Mouse (Mus musculus) forebrain, embryonic 12.5 days (tissue): Measurements from ENCODE around the gene Tctex1d2. TPM values are rescaled to one million over a fixed set of nuclear protein-coding genes. Genes with fewer than 3 reads are reported as not detected.

Source experiments
- ATAC-seq: fragments of 200-750 bp; cut with Nextera tagmentation; 2 replicates; pipeline ENCODE4 v1.8.0; 2017; ENCODE audit warnings: moderate TSS enrichment; ENCODE audit not compliant: low FRiP score
- H3K27ac ChIP-seq: fragments of 300-500 bp; sonication (generic); 2 replicates; pipeline ENCODE4 v1.5.1; 2016; ENCODE audit warnings: mild to moderate bottlenecking
- H3K27me3 ChIP-seq: fragments of 300-500 bp; sonication (generic); 2 replicates; pipeline ENCODE4 v1.6.1; 2016; ENCODE audit warnings: mild to moderate bottlenecking
- H3K36me3 ChIP-seq: fragments of 300-500 bp; sonication (generic); replicated peaks from 2 replicates; pipeline ENCODE4 v1.6.1; 2016; ENCODE audit warnings: mild to moderate bottlenecking
- H3K4me1 ChIP-seq: fragments of 300-500 bp; sonication (generic); 2 replicates; pipeline ENCODE4 v1.6.1; 2016
- H3K4me2 ChIP-seq: fragments of 300-500 bp; sonication (generic); 2 replicates; pipeline ENCODE4 v1.6.1; 2016; ENCODE audit warnings: mild to moderate bottlenecking, moderate library complexity
- H3K4me3 ChIP-seq: fragments of 300-500 bp; sonication (generic); replicated peaks from 2 replicates; pipeline ENCODE4 v1.5.1; 2016; ENCODE audit warnings: mild to moderate bottlenecking
- H3K9ac ChIP-seq: fragments of 300-500 bp; sonication (generic); 2 replicates; pipeline ENCODE4 v1.6.1; 2016; ENCODE audit warnings: mild to moderate bottlenecking
- H3K9me3 ChIP-seq: fragments of 300-500 bp; sonication (generic); 2 replicates; pipeline ENCODE4 v1.6.1; 2016
- WGBS: fragments of 180-500 bp; shearing (Covaris S2); methylation state at CpG from one replicate; pipeline ENCODE4 v1.1.7; 2016; 5-methylcytosine and 5-hydroxymethylcytosine counted together
- polyA plus RNA-seq: library from polyadenylated mRNA; unstranded; fragments of >200 nt; fragmentation: Nextera tagmentation; extraction: Ambion mirVana; gene quantifications from 2 replicates; pipeline ENCODE4 v1.2.1, GENCODE M21; 2016

Gene Tctex1d2
- polyA plus RNA-seq: 31.8 and 34.6 TPM in 2 replicates

DNA sequence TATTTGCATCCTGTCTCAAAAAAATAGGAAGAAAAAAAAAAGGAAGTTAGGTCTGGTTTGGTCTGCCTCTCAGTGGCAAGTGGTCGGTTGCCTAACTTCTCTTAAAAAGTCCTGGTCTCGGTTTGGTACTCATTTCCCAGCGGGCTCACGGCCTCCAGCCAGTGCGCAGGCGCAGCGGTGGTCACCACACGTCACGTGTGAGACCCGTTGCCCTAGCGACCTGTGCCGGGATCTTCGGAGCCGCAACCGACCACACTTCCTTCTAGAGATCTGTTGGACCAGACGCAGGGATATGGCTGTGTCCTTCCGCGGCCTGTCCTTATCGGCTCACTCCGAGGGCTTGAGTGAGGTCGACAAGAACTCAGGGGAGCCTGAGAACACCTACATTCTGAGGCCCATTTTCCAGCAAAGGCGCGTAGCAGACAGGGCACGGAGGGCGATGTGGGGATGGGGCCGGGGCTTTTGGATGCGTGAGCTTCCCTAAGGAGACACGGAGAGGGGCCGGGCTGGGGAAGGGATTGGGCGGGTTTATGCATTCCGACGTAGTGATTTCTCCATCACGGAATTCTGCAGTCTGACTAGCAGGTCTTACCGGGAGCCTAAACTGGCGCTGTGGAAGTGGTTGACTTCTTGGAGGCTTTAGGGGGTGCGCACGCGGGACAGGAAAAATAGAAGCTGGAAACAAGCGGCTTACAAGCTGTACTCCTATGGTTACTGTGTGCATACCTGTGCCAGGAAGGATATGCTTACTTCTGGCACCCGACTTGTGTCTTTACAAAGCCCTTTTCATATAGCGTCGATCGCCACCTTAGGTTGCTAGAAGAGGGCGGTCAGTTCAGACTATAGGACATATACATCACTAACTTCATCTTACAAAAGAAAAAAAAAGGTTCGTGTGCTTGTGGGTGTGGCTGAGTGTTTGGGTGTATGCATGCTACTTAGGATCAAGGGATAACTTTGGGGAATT lies at the start of gene Tctex1d2:
TSS of gene Tctex1d2 (plus strand) at position 186 of the 967 bp plus-strand sequence.
- Histone ChIP-seq H3K4me1 (peaks cover 16% of the 10 kb centered on the region), H3K36me3 (no peaks in the 10 kb centered on the region), H3K4me3 (peak within 1 kb of the TSS; percentile 67), H3K9ac (peak within 1 kb of the TSS; percentile 70), H3K9me3 (no peaks in the 10 kb centered on the region), H3K4me2 (peak within 1 kb of the TSS; percentile 80), H3K27ac (peak within 1 kb of the TSS; percentile 92), H3K27me3 (no peaks in the 10 kb centered on the region)
- ATAC-seq: peak; percentile 97
- 1% methylated on average over 45 of the region's 45 CpGs for WGBS

DNA sequence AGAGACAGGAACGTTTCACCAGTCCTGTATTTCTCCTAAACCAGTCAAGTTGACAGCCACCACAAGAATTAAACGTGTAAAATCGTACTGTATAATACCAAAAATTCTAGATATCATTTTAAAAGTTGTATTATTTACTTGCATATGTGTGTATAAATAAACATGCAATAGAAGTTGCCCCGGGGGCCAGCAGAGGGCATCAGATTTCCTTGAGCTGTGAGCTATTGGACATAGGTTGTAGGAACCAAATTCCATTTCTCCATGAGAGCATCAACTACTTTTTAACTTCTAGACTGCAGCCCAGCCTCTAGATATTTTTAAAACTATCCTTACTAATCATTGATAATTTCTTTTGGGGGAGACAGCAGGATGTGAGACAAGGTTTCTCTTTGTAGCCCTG lies 48.2 kb upstream of the Tctex1d2 start:
- 93% methylated on average over 4 of the region's 4 CpGs for WGBS
- Histone ChIP-seq H3K27ac (no peak overlapping the region), H3K36me3 (peaks cover 59% of the 10 kb centered on the region)

DNA sequence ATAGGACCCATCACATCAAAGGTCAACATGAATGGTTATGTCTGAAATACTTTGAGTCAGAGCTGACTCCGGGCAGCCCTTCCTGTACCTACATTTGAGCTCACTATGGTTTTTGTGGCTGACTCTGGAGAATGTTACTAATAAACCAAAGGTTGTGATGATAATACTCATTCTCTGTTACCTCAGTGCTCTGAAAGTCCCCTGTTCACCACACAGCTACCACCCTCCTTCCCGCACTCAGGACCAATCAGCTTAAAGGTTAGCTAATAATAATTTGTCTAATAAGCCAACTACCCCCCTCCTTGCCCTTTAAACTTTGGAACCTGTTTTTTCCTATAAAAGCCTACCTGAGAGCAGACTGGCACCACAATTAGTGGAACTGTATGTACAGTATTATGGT lies 39.9 kb upstream of the Tctex1d2 start:
- WGBS: 93% methylated on average over 2 of the region's 2 CpGs
- H3K36me3 ChIP-seq: peaks cover 85% of the 10 kb centered on the region
- no peaks in the 10 kb centered on the region for H3K4me1 ChIP-seq
- no peak overlapping the region for H3K4me2 ChIP-seq
- H3K27ac ChIP-seq: no peak overlapping the region
- H3K9me3 ChIP-seq: no peaks in the 10 kb centered on the region
- H3K9ac ChIP-seq: no peak overlapping the region
- H3K27me3 ChIP-seq: no peaks in the 10 kb centered on the region
- H3K4me3 ChIP-seq: no peak overlapping the region
- no peak for ATAC-seq

More for the DNA sequence above, 48.2 kb upstream of the Tctex1d2 start:
- H3K4me3 ChIP-seq: no peak overlapping the region
- no peaks in the 10 kb centered on the region for H3K4me1 ChIP-seq
- no peaks in the 10 kb centered on the region for H3K9me3 ChIP-seq
- no peak overlapping the region for H3K4me2 ChIP-seq
- ATAC-seq: no peak
- H3K27me3 ChIP-seq: no peaks in the 10 kb centered on the region
- H3K9ac ChIP-seq: no peak overlapping the region

DNA sequence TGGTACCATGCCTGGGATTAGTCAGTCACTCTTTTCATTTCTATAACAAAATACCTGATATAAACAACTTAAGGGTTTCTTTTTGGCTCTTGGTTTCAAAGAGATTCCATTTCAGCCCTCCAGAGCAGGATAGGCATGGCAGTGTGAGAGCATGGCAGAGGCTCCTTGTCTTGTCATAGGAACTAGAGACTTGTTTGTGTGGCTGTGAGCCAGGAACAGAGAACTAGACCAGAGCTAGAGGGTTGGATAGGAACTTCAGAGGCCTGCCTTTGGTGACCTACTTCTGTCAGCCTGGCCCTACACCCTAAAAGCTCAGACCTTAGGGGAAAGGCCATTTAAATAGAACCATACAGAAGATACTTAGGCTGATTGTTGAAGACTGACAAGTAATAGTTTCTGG lies 36.6 kb upstream of the Tctex1d2 start:
- Histone ChIP-seq H3K4me3 (no peak overlapping the region), H3K36me3 (peaks cover 84% of the 10 kb centered on the region), H3K27me3 (no peaks in the 10 kb centered on the region), H3K4me2 (no peak overlapping the region), H3K9ac (no peak overlapping the region), H3K27ac (no peak overlapping the region), H3K4me1 (no peaks in the 10 kb centered on the region), H3K9me3 (no peaks in the 10 kb centered on the region)
- ATAC-seq: no peak

DNA sequence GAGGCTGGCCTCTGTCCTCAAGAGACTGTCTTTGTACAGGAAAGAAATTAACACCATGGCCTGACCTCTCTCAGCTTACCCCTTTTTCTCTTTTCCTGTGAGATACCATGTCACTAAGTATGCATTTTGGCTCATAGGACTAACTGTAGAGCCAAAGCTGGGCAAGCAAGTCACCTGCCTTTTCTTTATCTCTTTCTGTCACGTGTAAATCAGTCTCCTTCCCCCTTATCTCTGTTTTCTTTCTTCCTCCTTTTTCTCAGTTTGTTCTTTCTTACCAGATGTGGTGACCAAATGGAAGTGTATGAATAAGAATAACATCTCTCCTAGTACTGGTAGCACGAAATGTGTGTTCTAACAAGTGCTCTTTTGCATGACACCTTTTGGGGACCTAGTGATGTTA lies 34.6 kb upstream of the Tctex1d2 start:
- Histone ChIP-seq H3K9ac (no peak overlapping the region), H3K4me3 (no peak overlapping the region), H3K27ac (no peak overlapping the region), H3K27me3 (no peaks in the 10 kb centered on the region), H3K4me2 (no peak overlapping the region), H3K4me1 (no peaks in the 10 kb centered on the region), H3K9me3 (no peaks in the 10 kb centered on the region), H3K36me3 (peaks cover 68% of the 10 kb centered on the region)
- ATAC-seq: no peak
- WGBS: 93% methylated on average over 2 of the region's 2 CpGs

DNA sequence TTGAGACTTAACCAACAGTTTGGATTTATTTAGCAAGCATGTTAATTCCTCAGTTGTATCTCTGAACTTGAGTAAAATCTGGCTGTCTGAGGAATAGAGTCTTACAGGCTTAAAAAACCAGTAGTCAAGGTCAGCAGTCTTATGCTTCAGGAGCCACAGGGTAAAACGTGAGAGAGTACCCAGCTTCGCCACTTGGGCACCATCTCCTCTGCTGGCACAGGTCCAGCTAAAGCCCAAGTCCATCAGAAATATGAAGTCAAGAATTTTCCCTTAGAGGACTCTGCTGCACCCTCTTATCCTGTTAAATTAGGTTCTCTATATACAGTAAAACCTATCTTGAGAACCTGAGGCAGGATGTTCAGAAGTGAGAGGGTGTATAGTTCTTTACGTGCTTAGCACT lies 32.7 kb upstream of the Tctex1d2 start:
- Histone ChIP-seq H3K9ac (no peak overlapping the region), H3K27me3 (no peaks in the 10 kb centered on the region), H3K36me3 (peaks cover 64% of the 10 kb centered on the region), H3K4me3 (no peak overlapping the region), H3K4me1 (no peaks in the 10 kb centered on the region), H3K4me2 (no peak overlapping the region), H3K27ac (no peak overlapping the region), H3K9me3 (no peaks in the 10 kb centered on the region)
- WGBS: 93% methylated on average over 3 of the region's 3 CpGs
- no peak for ATAC-seq

DNA sequence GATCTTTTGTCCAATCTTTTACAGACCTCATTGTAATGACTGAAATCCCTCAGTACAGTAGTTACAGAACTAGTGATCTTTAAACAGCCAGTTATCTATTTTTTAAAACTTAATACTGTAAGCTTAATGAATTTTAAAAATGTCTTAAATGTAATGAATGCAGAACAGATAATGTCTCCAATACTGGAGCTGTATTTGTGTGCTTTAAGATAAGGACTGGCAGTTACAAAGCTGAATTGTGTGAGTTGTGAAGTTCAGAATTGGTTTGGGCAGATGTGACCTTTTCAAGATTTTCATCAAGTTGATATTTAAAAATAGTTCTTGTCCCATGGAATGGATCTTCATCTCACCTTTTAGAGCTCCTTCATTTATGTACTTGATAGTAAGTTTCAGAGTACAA lies 30.5 kb upstream of the Tctex1d2 start:
- Histone ChIP-seq H3K36me3 (peaks cover 54% of the 10 kb centered on the region), H3K4me3 (no peak overlapping the region), H3K9ac (no peak overlapping the region)

DNA sequence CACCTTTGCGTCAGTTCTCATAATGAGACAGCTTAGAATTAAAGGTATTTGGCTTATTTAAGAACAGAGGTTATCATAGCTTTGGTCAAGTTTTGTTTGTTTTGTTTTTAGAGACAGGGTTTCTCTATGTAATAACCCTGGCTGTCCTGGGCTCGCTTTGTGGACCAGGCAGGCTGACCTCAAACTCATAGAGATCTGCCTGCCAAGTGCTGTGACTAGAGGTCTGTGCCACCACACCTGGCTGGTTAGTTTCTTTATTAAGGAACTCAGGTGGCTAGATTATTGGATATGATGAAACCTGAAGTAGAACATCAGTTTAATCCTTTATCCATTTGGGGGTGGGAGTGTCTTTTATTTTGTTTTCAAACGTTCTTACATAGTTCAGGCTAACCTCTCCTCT lies 29.7 kb upstream of the Tctex1d2 start:
- no peaks in the 10 kb centered on the region for H3K9me3 ChIP-seq
- ATAC-seq: no peak
- no peak overlapping the region for H3K4me3 ChIP-seq
- H3K27ac ChIP-seq: no peak overlapping the region
- 88% methylated on average over 3 of the region's 3 CpGs for WGBS
- no peaks in the 10 kb centered on the region for H3K4me1 ChIP-seq
- no peaks in the 10 kb centered on the region for H3K27me3 ChIP-seq
- H3K9ac ChIP-seq: no peak overlapping the region
- peaks cover 50% of the 10 kb centered on the region for H3K36me3 ChIP-seq
- H3K4me2 ChIP-seq: no peak overlapping the region

More for the DNA sequence above, 30.5 kb upstream of the Tctex1d2 start:
- H3K27me3 ChIP-seq: no peaks in the 10 kb centered on the region
- no peaks in the 10 kb centered on the region for H3K4me1 ChIP-seq
- no peak for ATAC-seq
- H3K27ac ChIP-seq: no peak overlapping the region
- H3K9me3 ChIP-seq: no peaks in the 10 kb centered on the region
- H3K4me2 ChIP-seq: no peak overlapping the region

DNA sequence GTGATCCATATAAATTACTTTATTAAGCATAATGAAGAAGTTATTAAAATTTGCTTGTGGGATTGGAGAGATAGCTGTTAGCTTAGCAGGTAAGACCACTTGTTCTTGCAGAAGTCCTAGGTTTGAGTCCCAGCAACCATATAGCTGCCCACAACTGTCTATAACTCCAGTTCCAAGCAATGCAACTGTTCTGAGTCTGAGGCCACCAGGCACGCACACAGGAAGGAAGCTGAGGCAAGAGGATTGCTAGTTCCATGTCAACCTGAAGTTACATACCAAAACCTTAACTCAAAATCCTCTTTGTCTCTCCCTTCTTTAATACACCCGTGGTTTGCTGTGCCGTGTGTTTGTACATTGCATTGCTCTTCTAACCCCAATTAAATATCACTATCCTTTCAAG lies 28.6 kb upstream of the Tctex1d2 start:
- WGBS: 93% methylated on average over 3 of the region's 3 CpGs
- H3K4me1 ChIP-seq: no peaks in the 10 kb centered on the region
- peaks cover 41% of the 10 kb centered on the region for H3K36me3 ChIP-seq
- no peaks in the 10 kb centered on the region for H3K27me3 ChIP-seq
- no peak overlapping the region for H3K4me2 ChIP-seq
- H3K9ac ChIP-seq: no peak overlapping the region
- H3K4me3 ChIP-seq: no peak overlapping the region
- no peak overlapping the region for H3K27ac ChIP-seq
- H3K9me3 ChIP-seq: no peaks in the 10 kb centered on the region
- ATAC-seq: no peak

DNA sequence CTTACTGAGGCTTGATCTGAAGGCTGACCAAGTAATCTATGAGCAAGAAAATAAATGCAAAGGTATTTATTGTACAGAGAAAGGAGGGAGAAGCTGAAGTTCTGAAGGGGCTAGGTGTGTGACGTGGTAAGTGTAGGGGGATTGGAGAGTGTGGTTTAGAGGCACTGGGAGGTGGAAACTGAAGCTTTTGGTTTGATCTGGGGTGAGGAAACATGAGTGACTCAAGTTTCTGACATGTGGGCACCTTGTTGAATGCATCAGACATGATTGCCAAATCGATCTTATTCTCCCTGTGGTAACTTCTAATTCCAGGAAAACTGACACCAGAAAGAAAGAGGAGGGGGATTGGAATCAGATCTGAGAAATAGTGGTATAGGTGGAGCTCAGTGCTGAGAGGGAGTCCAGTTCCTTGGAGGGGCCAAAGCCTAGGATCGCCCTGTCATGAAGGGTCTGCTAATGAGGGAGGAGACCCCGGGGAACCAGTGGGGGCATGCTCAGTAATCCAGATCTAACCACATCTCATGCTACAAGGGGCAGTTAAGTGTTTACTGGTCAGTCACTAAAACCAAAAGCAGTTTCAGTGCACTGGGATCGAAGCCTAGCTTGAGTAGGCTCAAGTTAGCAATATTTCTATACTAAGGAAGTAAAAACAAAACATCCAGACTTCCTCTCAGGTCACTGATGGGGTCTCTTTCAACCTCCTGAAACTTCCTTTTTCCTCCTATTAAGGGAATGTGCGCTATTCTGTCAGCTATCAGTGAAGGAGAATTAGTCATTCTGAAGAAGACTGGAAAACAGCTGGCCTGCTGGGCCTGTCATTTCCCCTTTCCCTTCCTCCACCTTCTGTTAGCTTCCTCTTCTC lies 23.6 kb upstream of the Tctex1d2 start:
- Histone ChIP-seq H3K27ac (no peak overlapping the region), H3K36me3 (peaks cover 16% of the 10 kb centered on the region), H3K27me3 (no peaks in the 10 kb centered on the region), H3K9ac (no peak overlapping the region), H3K4me3 (no peak overlapping the region), H3K4me2 (no peak overlapping the region), H3K9me3 (no peaks in the 10 kb centered on the region), H3K4me1 (no peaks in the 10 kb centered on the region)
- ATAC-seq: no peak
- WGBS: 72% methylated on average over 6 of the region's 6 CpGs

DNA sequence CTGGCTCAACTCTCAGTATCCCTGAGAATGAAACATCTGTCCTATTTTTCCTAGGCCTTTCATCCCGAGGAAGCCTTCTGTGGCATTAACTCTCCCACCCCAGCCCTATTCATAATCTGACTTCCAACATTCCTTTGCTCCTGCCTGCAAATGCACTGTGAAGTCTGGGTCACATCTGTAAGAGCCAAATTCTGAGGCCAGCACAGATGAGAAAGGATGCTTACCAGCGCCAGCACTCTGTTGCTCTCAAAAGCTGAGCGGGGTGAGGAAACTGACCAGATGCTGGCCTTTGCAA lies 23.0 kb upstream of the Tctex1d2 start:
- Histone ChIP-seq H3K36me3 (peaks cover 12% of the 10 kb centered on the region), H3K27me3 (no peaks in the 10 kb centered on the region), H3K4me2 (no peak overlapping the region), H3K4me1 (no peaks in the 10 kb centered on the region), H3K27ac (no peak overlapping the region), H3K9ac (no peak overlapping the region), H3K4me3 (no peak overlapping the region), H3K9me3 (no peaks in the 10 kb centered on the region)
- ATAC-seq: no peak
- 63% methylated on average over 3 of the region's 3 CpGs for WGBS

DNA sequence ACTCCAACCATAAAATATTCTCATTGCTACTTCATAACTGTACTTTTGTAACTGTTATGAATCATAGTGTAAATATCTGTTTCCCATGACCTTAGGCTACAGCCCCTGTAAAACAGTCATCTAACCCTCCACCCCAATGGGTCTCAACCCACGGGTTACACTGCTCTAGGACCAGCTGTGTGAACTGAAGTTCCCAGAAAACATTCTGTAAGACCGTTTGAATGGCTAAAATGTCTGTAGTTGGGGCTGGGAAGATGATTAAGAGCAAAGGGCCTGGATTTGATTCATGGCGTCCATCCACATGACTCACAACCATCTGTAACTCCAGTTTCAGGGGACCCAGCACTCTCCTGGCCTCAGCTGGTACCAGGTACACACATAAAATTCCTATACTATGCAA lies 21.3 kb upstream of the Tctex1d2 start:
- Histone ChIP-seq H3K9ac (no peak overlapping the region), H3K27ac (no peak overlapping the region), H3K4me1 (no peaks in the 10 kb centered on the region), H3K9me3 (no peaks in the 10 kb centered on the region), H3K36me3 (peaks cover 6% of the 10 kb centered on the region), H3K4me3 (no peak overlapping the region), H3K27me3 (no peaks in the 10 kb centered on the region), H3K4me2 (no peak overlapping the region)
- WGBS: 78% methylated on average over 3 of the region's 3 CpGs
- ATAC-seq: no peak
